Mouse (Mus musculus) layer of hippocampus, adult 8-10 months (tissue): ENCODE data around the gene Oit3. TPM values are rescaled to one million over a fixed set of nuclear protein-coding genes. Genes with fewer than 3 reads are reported as not detected.
"Not testable (repeated sequence)": the region's sequence is repeated elsewhere in the genome, so short reads cannot be mapped to it uniquely, and the experiment has no call there.

Experiments
- DNase-seq, 2 experiments: peaks; one replicate each; pipeline ENCODE4 v3.0.0; 2022; ENCODE audit warnings: low spot score in 2 of 2
- total RNA-seq, 4 experiments: library from RNA; stranded (reverse); gene quantifications; 2 replicates each; pipeline ENCODE4 v1.2.4; 2022

Oit3 gene
- total RNA-seq, 4 experiments from 2014 or later = 0.31 TPM; not detected in 3

DNA sequence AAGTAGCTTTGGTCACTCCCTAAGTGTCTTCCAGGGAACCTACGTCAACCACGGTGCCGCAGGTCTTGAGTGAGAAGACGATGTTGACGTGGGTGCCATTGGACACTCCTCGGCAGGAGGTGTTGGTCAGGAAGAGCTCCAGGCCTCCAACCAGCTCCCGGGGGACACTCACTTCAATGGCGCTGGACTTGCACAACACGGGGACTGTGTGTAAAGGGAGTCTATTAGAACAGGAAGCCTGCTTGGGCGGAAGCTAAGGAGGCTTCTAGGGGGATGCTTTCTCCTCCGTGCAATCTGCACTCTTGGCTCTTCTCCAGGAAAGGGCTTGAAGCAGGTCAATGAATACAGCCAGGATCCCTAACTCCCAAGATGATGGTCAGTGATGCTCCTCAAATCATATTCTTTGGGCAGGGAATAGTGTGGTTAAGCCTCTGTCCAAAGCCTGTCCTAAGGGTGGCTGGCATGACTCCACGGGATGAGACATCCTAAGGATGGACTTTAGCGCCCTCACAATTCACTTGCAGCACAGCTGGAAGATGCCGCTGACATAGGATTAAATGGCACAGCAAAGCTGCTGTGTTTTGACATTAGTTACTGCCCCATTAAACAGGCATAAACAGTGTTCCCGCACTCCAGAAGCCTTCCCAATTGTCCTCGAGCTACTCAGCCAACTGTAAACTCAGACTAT lies 12.0 kb downstream of the Oit3 start:
- DNase-seq = no peak

DNA sequence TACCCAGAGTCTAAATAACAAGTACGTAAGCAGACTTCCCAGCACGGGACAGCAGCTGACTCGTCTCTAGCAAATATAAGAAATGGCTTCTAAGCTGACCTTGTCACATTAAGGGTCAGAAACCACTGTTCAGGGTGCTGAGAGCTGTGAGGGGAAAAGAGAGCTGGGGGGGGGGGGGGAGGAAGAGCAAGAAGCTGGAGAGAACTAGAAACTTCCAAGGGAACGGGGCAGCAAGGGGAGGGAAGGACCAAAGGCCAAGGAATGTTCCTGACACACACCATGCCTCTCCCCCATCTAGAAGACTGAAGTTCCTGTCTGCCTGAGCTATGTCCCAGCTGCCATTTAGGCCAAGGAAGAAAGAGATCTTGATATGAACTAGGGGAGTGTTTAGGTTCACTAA lies 15.2 kb downstream of the Oit3 start:
- no peak for DNase-seq

DNA sequence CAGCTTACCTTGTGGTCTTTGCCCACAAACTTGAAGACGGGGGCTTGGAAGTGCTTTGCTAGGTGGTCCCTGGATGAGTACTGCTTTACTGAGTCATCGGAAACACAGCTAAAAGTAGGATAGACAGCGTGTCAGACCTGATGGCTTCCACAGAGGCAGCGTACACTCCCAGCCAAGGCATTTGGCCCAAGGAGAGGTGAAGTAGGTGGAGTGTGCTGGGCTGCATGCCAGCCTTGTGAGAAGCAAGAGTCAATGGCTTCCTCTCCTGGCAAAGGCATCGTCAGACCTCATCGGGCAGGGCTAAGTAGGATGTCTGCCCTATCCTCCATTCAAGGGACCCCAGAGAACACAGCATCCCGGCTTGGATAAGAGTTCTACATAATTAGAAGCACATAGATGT lies 16.2 kb downstream of the Oit3 start:
- no peak for DNase-seq

DNA sequence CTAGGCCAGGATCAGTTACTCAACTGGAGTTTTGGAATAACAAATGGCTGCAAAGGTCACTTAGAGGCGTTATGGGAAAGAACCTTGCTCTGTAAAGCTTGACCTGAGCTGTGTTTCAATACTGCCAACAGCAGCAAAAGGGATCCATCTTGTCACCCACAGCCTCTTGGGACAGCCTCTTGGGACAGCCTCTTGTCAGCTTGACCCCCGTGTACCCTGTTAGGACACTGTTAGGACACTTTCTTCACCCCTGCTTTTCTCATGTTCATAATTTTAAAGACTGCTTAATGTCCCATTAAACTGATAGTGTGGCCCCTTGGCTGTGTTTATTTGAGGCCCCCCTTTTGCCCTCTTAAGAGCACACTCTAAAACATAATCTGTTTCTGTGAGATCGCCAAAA lies 17.1 kb downstream of the Oit3 start:
- no peak for DNase-seq

DNA sequence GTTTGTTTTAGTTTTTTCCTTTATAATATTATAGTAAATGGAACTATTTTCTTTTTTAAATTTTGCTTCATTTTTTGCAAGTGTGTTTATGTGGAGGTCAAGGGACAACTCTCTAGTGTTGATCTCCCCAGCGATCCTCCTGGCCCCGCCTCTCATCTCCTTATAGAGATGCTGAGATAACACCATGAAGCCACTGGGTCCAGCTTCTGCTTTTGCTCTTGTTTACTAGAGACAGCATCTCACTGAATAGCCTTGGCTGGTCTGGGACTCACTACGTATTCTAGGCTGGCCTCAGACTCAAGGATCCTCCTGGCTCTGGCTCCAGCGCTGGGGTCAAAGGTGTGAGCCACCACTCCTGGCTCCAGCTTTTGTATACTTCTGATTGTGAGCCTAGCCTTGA lies 22.1 kb downstream of the Oit3 start:
- DNase-seq = no peak

DNA sequence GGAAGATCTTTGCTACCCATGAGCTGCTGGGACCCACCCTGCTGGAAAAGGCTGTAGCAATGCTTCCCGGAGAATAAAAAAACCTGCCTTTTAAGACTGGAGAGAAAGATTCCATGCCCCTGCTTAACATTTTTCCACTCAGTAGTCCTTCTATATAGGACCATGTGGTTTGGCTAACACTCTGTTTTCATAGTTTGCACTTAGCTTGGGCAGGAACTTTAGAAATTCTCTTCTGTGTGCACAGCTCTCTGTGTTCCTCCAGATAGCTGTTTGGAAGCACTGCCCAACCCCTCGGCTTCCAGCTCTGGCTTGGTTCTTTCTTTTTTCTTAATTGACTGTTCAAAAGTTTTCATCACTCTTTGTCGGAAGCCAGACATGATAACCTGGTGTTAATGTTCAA lies 25.0 kb downstream of the Oit3 start:
- DNase-seq = no peak

DNA sequence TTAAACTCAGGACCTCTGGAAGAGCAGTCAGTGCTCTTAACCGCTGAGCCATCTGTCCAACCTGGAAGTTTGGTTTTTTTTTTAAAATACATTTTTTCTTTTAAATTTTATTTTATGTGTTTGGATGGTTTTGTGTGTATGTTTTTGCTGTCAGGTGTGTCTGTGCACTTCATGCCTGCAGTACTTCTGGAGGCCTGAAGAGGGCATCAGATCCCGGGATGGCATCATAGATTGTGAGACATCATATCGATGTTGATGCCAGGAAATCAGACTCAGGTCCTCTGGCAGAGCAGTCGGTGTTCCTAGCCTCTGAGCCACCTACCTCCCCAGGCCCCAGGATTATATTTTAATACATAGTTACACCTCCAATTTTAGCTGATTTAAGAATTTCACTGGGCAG lies 27.9 kb downstream of the Oit3 start:
- no peak for DNase-seq

DNA sequence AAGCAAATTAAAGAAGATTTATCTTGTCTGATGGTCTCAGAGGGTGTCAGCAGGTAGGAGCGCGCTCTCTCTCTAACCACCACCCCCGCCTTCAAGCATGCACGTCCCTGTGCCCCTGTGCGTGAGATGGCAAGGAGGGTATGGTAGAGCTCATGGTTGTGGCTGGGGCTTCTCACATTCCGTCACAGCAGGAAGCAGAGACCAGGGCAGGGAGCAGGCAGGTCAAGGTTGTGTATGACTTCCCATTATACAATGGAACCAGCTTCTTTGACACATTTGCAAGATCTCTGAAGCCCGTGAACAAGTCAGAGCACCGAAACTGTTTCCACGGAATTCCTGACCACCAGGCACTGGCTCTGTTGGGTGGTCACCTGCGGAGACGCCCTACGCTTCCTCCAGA lies 31.3 kb downstream of the Oit3 start:
- no peak for DNase-seq

DNA sequence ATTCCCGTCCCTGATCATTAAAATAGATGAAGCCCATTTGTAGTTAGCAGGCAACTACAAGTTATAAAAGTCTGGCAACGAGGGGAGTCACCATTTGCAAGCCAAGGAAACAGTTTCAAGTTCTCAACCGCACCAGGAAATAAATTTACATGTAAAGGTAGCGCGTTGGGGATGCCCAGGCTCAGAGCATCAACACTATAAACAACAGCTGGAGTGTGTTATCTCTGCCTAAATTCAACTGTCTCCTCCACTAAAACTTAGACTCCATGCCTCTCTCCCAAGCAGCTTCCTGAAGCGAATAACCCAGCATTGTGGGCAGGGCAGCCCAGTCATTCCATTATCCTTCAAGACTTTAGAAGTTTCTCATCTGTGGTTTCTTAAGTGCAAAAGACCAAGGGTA lies 33.1 kb downstream of the Oit3 start:
- no peak for DNase-seq

DNA sequence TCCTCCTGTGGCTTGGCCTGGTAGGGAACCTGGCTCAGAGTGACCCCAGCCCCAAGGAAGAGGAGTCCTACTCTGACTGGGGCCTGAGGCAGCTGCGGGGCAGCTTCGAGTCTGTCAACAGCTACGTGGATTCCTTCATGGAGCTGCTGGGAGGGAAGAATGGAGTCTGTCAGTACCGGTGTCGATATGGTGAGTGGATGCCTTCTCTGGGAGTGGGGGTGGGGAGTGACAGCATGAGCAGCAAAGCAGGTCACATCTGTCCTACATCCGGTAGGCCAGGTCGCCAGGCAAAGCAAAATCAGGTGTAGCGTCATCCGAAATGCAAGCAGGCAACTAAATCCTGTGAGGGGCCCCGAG lies 37.8 kb downstream of the Oit3 start:
- no peak for DNase-seq

DNA sequence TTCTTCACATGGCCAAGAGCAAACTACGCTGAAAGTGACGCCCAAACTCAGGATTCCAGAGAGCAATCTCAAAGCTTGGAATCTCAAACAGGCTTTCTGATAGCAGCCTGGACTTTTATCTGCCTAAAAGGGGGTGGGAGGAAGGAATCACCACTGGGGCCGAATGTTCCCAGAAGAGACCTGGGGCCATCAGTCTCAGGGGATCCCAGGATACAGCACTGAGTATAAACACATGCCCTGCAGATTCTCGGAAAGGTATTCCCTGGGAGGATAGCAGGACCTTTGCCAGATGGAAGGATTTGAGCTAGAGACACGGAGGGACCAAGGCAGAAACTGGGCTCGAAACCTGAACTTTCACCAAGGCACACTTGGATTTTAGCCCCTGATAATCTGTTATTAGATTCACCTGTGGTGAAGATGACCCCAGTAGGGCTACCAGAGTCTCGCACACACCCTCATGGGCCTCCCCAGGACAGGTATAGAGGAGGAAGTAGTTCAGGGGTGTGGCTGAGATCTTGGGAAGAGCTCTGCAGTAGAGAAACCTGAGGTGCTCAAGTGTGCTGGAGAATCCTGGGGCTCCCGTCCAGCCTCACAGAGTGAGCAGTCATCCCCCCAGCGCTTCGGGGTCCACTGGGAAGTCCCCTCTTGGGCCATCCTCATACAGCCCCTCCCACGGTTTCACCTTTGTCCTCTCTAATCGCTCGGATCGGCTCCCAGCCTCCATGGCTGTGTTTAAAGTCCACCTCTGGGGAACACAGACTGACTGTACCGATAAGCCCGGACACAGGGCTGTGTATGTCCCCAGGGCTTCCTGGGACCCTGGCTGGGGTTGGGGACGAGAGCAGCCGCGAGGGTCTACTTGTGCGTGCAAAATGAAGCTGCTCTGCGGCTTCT lies 38.4 kb downstream of the Oit3 start, which contains the start of gene Pla2g12b:
TSS of gene Pla2g12b (plus strand) at position 762 of the 894 bp plus-strand sequence.
- no peak for DNase-seq

DNA sequence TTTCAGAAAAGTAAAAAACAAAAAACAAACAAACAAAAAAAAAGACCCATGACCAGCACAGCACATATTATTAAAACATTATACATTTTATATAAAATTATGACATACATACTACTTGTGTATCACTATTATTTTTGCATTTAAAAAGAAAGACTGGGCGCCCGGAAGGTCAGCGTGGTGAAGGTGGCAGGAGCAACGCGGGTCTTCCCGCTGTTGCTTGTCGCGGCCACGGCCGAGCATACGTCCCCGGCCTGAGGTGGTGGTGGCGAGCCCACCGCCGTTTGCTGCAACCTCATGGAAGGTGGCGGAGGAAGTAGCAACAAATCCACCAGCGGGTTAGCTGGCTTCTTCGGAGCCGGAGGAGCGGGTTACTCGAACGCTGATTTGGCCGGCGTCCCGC lies 46.1 kb downstream of the Oit3 start, which contains the start of gene Gm10273:
TSS of gene Gm10273 (plus strand) at position 172 of the 400 bp plus-strand sequence.
- DNase-seq = not testable (repeated sequence)

DNA sequence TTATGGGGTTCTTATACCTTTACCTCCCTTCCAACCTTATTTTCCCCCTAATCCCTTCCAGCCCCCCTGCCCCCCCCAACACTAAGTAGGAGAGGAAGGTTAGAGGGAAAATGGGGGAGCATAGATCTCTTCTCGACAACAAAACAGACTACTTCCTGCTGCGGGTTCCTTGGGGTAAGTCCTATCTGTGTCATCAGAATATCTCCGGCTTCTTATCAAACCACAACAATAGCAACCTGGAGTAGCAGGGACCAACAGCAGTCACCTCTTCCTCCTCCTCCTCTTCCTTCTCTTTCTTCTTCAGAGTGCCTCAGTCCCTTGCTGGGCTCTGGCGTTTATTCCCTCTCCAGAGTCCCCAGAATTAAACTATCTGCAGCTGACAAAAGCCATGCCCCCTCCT lies 49.7 kb downstream of the Oit3 start:
- DNase-seq = no peak

DNA sequence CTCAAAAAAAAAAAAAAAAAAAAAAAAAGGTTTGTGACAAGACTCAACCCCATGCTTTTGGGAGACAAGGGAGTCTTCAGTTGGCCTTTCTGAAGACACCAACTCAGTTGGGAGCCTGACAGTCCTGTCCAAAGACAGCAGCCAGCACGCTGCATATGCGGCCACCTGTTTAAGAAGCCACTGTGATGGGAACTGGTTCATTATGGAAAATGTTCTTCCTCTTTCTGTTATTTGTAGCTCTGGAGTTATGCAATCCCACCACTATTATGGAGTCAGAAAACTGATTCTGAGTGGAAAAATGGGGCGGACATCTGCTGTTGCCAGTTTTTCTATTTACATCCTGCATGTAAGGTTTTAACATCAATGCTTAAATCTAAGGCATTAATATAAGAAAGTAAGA lies 51.9 kb downstream of the Oit3 start:
- DNase-seq = peak in 1 of 2 experiments; percentile 19

DNA sequence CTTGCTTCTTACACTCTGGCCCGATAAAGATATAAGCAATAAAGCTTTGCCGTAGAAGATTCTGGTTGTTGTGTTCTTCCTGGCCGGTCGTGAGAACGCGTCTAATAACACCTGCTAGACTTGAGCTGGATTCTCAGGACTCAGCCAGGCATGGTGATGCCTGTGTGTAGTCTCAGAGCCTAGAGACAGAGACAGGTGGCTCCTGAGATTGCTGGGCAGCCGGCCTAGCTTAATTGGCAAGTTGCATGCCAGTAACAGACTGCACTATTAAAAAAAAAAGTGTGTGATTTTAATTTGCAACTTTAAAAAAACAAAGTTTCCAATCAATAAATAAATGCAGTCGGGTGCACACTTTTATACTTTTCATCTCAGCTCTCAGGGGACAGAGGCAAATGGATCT lies 54.6 kb downstream of the Oit3 start:
- peak; percentile 38 to 68 for DNase-seq

DNA sequence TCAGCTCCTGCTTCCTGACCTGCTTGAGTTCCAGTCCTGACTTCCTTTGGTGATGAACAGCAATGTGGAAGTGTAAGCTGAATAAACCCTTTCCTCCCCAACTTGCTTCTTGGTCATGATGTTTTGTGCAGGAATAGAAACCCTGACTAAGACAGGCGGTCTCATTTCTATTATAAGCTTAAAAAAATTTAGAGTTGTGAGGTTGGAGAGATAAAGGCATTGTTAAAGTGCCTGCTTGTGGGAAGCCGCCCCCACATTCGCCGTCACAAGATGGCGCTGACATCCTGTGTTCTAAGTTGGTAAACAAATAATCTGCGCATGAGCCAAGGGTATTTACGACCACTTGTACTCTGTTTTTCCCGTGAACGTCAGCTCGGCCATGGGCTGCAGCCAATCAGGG lies 60.0 kb downstream of the Oit3 start:
- not testable (repeated sequence) for DNase-seq

DNA sequence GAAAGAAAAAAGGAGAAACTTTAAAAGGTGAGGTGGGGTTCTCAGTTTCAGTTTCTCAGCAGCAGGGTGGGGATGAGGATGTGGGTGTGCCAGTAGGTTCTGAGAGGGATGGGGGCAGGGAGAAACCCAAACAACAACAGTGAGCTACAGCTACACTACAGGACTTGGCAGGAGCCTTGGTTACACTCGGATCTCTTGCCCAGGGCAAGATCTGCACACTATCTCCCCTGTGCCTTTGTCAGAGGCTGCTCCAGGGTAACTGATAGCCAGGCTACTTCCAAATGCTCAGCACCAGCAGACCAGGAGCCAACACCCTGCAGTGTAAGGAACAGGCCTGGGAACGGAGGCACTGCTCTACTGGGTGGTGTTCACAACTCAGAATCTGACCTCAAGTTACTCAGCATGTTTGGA lies 61.2 kb downstream of the Oit3 start:
- DNase-seq = no peak

DNA sequence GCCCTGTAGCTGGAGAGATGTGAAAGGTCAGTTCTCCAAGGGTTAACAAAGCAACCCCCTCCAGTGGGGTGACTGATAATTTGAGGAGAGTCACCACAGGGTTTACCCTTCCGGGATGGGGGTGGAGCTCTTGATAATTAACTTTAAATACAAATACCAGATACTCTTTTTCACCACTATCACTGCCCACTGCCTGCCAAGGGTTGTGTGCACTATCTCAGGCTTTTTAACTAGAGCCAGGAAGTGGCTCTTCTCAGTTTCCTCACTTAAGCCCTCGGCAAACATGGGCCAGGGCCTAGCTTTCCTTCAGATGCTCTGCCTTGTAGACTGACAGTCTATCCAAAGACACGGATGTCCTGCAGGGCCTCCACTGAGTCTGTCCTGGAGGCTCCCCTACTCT lies 61.7 kb downstream of the Oit3 start:
- DNase-seq = no peak

DNA sequence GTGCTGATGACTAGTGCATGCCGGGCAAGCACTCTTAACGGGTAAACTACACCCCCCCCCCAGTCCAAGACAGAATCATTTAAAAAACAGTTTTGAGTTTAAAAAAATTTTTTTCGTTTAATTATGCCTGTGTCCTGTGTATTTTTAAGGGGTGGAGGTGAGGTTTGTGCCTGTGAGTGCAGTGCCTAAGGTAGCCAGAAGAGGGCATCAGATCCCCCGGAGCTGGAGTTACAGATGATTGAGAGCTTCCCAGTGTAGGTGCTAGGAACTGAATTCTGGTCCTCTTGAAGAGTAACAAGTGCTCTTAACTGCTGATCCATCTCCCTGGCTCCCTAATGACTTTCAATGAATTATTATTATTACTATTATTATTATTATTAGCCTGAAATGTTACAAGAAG lies 62.9 kb downstream of the Oit3 start:
- no peak for DNase-seq

DNA sequence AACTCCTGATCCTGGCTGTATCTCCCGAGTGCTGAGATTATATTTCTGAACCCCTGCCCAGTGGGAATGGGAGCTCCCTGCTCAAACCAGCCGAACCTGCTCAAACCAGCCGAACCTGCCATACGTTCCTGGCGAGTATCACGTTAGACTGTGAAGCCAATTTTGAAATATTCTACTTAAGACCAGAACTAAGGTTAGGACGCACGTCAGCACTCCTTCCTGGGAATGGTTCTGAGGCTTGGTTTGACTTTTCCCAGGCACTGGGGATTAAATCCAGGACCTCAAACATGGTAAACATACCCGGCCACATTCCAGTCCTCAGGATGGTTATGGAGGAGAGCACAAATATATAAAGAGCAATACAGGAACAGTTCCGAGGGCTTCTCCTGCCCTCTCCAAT lies 63.7 kb downstream of the Oit3 start:
- DNase-seq = no peak
